Mouse (Mus musculus): ENCODE measurements around the gene Krt32.

Krt32 gene

GRCm38 (mm10) chr11:100087861-100088260 is at the start of gene Krt32:
TSS of gene Krt32 (minus strand) at chr11:100088226.
- DNase-seq (ENCODE audit: low read depth, low spot score), result no peak

- no peak for DNase-seq (ENCODE audit: low read depth, low spot score)
Observed at GRCm38 (mm10) chr11:100137693-100138092, 49.7 kb upstream of the Krt32 start.

GRCm38 (mm10) chr11:100136559-100136958 is 48.5 kb upstream of the Krt32 start:
- no peak for DNase-seq (ENCODE audit: low read depth, low spot score)

- no peak for DNase-seq (ENCODE audit: low read depth, low spot score)
Observed at GRCm38 (mm10) chr11:100135731-100136130, 47.7 kb upstream of the Krt32 start, which contains the start of gene Krt15. TSS of gene Krt15 (minus strand) at chr11:100135928.

- DNase-seq (ENCODE audit: low read depth, low spot score), result no peak
Observed at GRCm38 (mm10) chr11:100124901-100125300, 36.9 kb upstream of the Krt32 start.

- DNase-seq (ENCODE audit: low read depth, low spot score), result no peak
Observed at GRCm38 (mm10) chr11:100121466-100121865, 33.4 kb upstream of the Krt32 start, which contains the start of gene Krt13. TSS of gene Krt13 (minus strand) at chr11:100121566.

- DNase-seq (ENCODE audit: low read depth, low spot score), result no peak
Observed at GRCm38 (mm10) chr11:100120331-100120730, 32.3 kb upstream of the Krt32 start.

- DNase-seq (ENCODE audit: low read depth, low spot score), result no peak
Observed at GRCm38 (mm10) chr11:100113742-100114029, 25.7 kb upstream of the Krt32 start.

- DNase-seq (ENCODE audit: low read depth, low spot score), result no peak
Observed at GRCm38 (mm10) chr11:100112935-100113741, 25.1 kb upstream of the Krt32 start.

- DNase-seq (ENCODE audit: low read depth, low spot score), result no peak
Observed at GRCm38 (mm10) chr11:100105576-100106122, 17.6 kb upstream of the Krt32 start, which contains the start of gene Krt36. TSS of gene Krt36 (minus strand) at chr11:100105626.

GRCm38 (mm10) chr11:100102693-100103429 is 14.8 kb upstream of the Krt32 start:
- no peak for DNase-seq (ENCODE audit: low read depth, low spot score)

- DNase-seq (ENCODE audit: low read depth, low spot score), result no peak
Observed at GRCm38 (mm10) chr11:100100391-100100790, 12.4 kb upstream of the Krt32 start.

GRCm38 (mm10) chr11:100097819-100098218 is 9.8 kb upstream of the Krt32 start:
- no peak for DNase-seq (ENCODE audit: low read depth, low spot score)

- no peak for DNase-seq (ENCODE audit: low read depth, low spot score)
Observed at GRCm38 (mm10) chr11:100096141-100096540, 8.1 kb upstream of the Krt32 start, which contains the start of gene Krt35. TSS of gene Krt35 (minus strand) at chr11:100096241.

GRCm38 (mm10) chr11:100088378-100089025 is 476 bp upstream of the Krt32 start:
- no peak for DNase-seq (ENCODE audit: low read depth, low spot score)

GRCm38 (mm10) chr11:100073873-100074272 is 14.2 kb downstream of the Krt32 start:
- no peak for DNase-seq (ENCODE audit: low read depth, low spot score)

GRCm38 (mm10) chr11:100067293-100068036 is 20.6 kb downstream of the Krt32 start:
- DNase-seq (ENCODE audit: low read depth, low spot score), result peak; percentile 12

- DNase-seq (ENCODE audit: low read depth, low spot score), result no peak
Observed at GRCm38 (mm10) chr11:100066236-100067010, 21.6 kb downstream of the Krt32 start.

- DNase-seq (ENCODE audit: low read depth, low spot score), result peak; percentile 78
Observed at GRCm38 (mm10) chr11:100058875-100059274, 29.2 kb downstream of the Krt32 start.

Measured in R1 (cell line).